Mouse (Mus musculus): ENCODE data around the gene Sun1. TPM values are rescaled to one million over a fixed set of nuclear protein-coding genes. Genes with fewer than 3 reads are reported as not detected.

The Sun1 gene
- total RNA-seq, 1 experiment from 2014 or later, result 89.5 TPM

- no peak for ATAC-seq (replicated peaks; ENCODE audit: insufficient number of reproducible peaks, low FRiP score, low TSS enrichment, poor library complexity, severe bottlenecking)
Observed at GRCm38 (mm10) chr5:139237436-139237835, 37.0 kb downstream of the Sun1 start.

DNA sequence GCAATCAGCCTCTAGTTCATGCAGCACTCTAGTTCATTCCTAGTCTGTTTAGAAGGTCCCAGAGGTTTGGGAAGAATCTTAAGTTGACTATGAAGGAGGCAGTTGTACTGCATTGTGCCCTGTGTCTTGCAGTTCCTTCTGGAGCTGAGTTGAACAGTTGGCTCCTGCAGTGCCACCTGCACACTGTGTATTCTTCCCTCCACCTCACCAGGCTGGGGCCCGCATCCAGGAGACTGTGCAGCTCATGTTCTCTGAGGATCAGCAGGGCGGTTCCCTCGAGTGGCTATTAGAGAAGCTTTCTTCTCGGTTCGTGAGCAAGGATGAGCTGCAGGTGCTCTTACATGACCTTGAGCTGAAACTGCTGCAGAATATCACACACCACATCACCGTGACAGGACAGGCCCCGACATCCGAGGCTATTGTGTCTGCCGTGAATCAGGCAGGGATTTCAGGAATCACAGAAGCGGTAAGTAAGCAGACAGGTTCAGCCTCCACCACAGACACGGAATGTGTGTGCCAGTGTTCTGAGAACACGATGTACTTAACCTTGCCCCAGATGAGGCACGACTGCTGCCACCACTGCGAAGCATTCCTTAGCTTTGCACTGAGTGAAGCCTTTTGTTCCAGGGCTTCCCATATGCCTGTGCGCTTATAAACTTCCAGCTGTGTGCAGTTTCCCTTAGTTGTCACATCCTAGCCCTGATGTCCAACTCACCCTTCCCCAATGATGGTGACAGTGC, 40.8 kb downstream of the Sun1 start:
- no peak for ATAC-seq (replicated peaks; ENCODE audit: insufficient number of reproducible peaks, low FRiP score, low TSS enrichment, poor library complexity, severe bottlenecking)

- ATAC-seq (replicated peaks; ENCODE audit: insufficient number of reproducible peaks, low FRiP score, low TSS enrichment, poor library complexity, severe bottlenecking), result no peak
Observed at GRCm38 (mm10) chr5:139243384-139243783, 42.9 kb downstream of the Sun1 start.

DNA sequence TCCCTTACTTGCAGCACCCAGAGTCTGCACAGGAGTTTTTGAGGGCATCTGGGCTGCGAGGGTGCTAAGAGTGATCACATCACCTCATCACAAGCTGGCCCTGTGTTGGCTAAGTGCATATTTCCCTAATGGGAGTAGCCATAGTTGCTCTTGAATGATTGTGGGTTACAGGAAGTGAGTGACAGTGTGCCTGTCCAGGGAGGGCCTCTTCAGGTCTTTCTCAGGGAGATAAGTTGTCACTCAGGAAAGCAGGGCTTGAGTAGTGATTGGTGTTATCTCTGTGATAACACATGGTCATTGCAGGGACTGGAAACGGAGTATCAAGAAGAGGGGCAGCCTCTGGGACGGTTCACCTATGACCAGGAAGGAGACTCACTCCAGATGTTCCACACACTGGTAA, 47.3 kb downstream of the Sun1 start:
- no peak for ATAC-seq (replicated peaks; ENCODE audit: insufficient number of reproducible peaks, low FRiP score, low TSS enrichment, poor library complexity, severe bottlenecking)

DNA sequence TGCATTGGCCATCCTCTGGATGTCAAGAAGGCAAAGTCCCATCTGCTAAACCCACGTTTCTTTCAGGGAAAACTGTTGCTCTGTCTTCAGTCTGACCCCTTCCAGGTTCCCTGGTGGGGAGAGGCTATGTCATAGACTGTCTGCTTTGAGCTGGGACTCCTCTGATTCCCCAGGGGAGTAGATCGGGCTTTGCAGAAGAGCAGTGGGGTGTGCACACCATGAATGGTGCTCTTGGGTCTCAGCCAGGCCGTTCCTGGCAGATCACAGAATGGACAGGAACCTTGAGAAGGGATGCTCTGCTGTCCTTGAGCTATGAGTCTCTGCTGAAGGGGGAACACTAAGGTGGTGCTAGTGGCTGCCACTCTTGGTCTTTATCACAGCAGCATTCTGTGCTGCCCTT, 48.4 kb downstream of the Sun1 start:
- ATAC-seq (replicated peaks; ENCODE audit: insufficient number of reproducible peaks, low FRiP score, low TSS enrichment, poor library complexity, severe bottlenecking), result no peak

- ATAC-seq (replicated peaks; ENCODE audit: insufficient number of reproducible peaks, low FRiP score, low TSS enrichment, poor library complexity, severe bottlenecking), result no peak
Observed at GRCm38 (mm10) chr5:139251279-139251678, 50.8 kb downstream of the Sun1 start.

DNA sequence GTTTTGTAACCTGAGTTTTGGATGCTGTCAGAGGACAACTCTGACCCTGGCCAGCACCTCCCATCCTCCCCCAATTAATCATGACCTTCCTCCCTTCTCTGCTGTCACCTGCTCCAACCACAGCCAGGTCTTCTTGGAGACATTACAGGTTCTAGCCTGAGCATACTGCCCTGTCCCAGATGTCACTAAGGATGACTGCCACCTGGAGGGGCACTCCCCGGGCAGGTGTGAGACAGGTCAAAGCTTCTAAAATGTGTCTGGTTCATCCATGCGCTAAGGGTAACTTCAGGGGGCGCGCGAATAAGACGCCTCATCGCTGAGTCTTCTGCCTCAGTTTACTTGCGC, 51.3 kb downstream of the Sun1 start:
- ATAC-seq (replicated peaks; ENCODE audit: insufficient number of reproducible peaks, low FRiP score, low TSS enrichment, poor library complexity, severe bottlenecking), result peak; percentile 24

DNA sequence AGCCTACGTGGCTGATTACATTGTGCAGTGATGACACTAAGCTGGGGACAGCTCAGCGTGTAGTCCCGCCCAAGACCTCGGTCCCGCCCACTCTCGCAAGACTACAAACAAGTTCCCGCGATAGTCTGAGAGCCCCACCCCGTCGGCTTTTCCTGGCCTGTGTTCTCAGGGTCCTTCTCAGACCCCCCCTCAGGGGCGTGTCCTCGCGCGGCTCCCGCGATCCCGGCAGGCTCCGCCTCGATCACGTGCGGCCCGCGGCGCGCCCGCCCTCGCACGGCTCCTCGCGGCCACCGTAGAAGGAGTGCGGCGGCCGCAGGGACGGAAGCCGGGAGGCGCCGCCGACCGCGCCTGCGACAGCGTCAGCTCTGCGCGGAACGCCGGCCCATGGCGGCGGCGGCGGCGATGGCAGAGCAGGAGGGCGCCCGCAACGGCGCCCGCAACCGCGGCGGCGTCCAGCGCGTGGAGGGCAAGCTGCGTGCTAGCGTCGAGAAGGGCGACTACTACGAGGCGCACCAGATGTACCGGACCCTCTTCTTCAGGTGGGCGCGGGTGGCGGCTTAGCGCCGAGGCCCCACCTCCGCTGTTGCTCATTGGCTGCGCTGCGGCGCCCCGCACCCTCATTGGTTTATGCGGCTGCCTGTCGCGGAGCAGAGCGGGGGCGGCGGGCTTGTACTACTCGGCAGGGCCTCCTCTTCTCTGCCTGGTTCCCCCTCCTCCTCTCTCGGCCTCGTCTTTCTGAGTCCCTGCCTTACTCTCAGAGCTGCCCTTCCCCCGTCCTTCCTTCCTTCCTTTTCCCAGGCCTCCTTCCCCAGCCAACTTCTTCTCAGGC, 51.9 kb downstream of the Sun1 start, which contains the start of gene Get4:
Gene Get4, plus strand, starts transcription at position 244 of the 829 bp plus-strand sequence.
- ATAC-seq (replicated peaks; ENCODE audit: insufficient number of reproducible peaks, low FRiP score, low TSS enrichment, poor library complexity, severe bottlenecking), result peak; percentile 82

DNA sequence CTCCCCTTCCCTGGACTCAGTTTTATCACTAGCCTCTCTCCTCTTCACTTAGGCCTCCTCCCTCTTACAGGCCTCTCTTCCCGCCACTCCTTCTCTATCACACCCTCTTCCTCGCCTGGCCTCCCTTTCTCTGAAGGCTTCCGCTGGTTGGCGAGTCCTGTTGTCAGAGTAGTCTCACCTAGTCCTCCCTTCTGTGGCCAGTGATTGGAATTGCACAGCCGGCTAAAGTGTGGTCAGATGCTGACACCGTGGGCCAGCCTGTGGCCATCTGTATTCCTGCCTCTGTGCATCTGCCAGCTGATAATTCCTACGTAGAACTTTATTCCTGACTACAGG, 52.4 kb downstream of the Sun1 start:
- peak; percentile 11 for ATAC-seq (replicated peaks; ENCODE audit: insufficient number of reproducible peaks, low FRiP score, low TSS enrichment, poor library complexity, severe bottlenecking)

- ATAC-seq (replicated peaks; ENCODE audit: insufficient number of reproducible peaks, low FRiP score, low TSS enrichment, poor library complexity, severe bottlenecking), result 0 out of 2 replicates have a peak, but pooled peaks have one; percentile 2
Observed at GRCm38 (mm10) chr5:139253301-139253741, 52.9 kb downstream of the Sun1 start.

- no peak for ATAC-seq (replicated peaks; ENCODE audit: insufficient number of reproducible peaks, low FRiP score, low TSS enrichment, poor library complexity, severe bottlenecking)
Observed at GRCm38 (mm10) chr5:139254938-139255337, 54.5 kb downstream of the Sun1 start.

DNA sequence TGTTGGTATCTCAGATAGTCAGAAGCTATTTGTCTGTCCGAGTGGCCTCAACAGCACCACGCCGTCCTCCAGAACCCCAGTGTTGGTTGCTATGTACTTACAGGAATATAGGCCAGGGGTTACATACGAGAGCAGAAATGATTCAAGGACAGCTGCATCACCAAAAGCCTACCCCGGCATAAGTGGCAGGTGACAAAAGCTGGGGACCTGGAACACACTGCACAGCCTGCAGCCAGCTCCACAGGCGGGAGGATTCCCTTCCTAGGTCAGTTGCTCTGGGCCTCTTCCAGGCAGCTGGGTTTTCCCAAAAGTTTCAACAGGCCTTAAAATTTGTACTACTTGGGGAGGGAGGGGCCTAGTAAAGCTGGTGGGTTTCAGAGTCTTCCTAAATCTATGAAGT, 55.3 kb downstream of the Sun1 start:
- no peak for ATAC-seq (replicated peaks; ENCODE audit: insufficient number of reproducible peaks, low FRiP score, low TSS enrichment, poor library complexity, severe bottlenecking)

- no peak for ATAC-seq (replicated peaks; ENCODE audit: insufficient number of reproducible peaks, low FRiP score, low TSS enrichment, poor library complexity, severe bottlenecking)
Observed at GRCm38 (mm10) chr5:139256211-139256765, 55.9 kb downstream of the Sun1 start.

DNA sequence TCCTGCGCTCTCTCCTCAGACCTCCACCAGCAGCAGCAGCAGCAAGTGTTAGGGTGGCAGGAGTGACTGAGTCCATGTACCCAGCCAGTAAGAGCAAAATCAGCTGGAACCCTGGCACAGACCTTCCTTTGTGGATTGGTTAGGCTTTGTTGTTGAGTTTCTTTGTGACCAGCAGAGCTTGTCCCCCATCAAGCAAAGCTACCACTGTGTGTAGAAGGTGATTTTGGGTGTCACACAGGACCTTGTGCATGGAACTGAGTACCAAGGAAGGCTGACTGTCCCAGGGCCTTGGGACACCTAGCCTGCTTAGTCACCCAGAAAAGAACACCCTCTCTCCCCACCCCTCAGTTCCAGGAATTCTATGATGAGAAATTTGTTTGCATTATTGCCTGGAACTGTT, 56.8 kb downstream of the Sun1 start:
- no peak for ATAC-seq (replicated peaks; ENCODE audit: insufficient number of reproducible peaks, low FRiP score, low TSS enrichment, poor library complexity, severe bottlenecking)

- no peak for ATAC-seq (replicated peaks; ENCODE audit: insufficient number of reproducible peaks, low FRiP score, low TSS enrichment, poor library complexity, severe bottlenecking)
Observed at GRCm38 (mm10) chr5:139257818-139258217, 57.4 kb downstream of the Sun1 start.

GRCm38 (mm10) chr5:139258371-139259035, 58.1 kb downstream of the Sun1 start:
- no peak for ATAC-seq (replicated peaks; ENCODE audit: insufficient number of reproducible peaks, low FRiP score, low TSS enrichment, poor library complexity, severe bottlenecking)

DNA sequence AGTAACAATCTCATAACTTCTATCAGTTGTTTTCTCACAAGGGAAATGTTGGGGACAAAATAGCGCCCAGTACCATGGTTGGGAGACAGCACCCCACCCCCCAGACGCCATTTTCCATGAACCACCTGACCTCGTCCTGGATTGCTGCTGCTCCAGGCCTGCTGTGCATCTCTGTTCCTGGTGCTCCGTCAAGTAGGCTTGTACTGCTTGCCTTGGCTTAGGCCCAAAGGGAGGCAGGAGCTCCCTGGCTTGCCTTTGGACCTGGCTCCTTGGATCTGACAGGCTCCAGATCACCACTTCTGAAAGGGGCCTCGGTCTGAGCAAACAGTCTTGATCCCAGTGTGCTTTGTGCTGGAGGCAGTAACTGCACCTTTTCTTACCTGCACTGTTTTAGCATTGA, 59.4 kb downstream of the Sun1 start:
- ATAC-seq (replicated peaks; ENCODE audit: insufficient number of reproducible peaks, low FRiP score, low TSS enrichment, poor library complexity, severe bottlenecking), result no peak

- ATAC-seq (replicated peaks; ENCODE audit: insufficient number of reproducible peaks, low FRiP score, low TSS enrichment, poor library complexity, severe bottlenecking), result no peak
Observed at GRCm38 (mm10) chr5:139261403-139261802, 61.0 kb downstream of the Sun1 start.

DNA sequence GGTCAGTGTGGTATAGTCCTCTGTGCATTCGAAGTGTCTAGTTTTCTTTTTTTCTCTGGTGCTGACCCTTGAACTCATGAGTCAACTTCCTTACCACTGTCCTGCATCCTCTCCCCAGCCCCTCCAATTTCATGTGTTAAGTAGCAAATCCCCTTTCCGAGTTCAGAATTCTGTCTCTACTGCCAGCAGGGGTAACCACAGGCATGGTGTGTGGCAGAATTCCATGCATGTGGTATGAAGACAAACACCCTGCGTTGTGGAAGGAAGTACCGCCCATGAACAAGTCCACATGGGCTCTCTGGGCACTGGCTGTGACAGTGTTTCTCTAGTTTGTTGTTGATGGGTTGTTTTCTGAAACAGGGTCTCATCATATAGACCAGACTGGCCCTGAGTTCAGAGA, 67.2 kb downstream of the Sun1 start:
- no peak for ATAC-seq (replicated peaks; ENCODE audit: insufficient number of reproducible peaks, low FRiP score, low TSS enrichment, poor library complexity, severe bottlenecking)
